Mouse (Mus musculus) G1E (cell line): ENCODE data around the gene Sult1a1. TPM values are rescaled to one million over a fixed set of nuclear protein-coding genes. Genes with fewer than 3 reads are reported as not detected.
A peak's percentile ranks its signal among the peaks of the same experiment; 100 is the strongest.

Experiments
- ATAC-seq: 2 replicates; pipeline ENCODE4 v1.8.0; 2016; ENCODE audit warnings: mild to moderate bottlenecking; ENCODE audit not compliant: insufficient number of reproducible peaks, poor library complexity, low FRiP score, severe bottlenecking; ENCODE audit errors: extremely low read depth
- DNase-seq: peaks from one replicate; pipeline ENCODE4 v3.0.0; 2012; ENCODE audit warnings: low spot score
- H3K27me3 ChIP-seq: 2 replicates; pipeline ENCODE4 v1.6.1; 2012; ENCODE audit warnings: mild to moderate bottlenecking, low read length, inconsistent platforms; ENCODE audit not compliant: insufficient read depth
- H3K36me3 ChIP-seq: replicated peaks from 2 replicates; pipeline ENCODE3; 2012; ENCODE audit warnings: mild to moderate bottlenecking, inconsistent platforms
- H3K4me1 ChIP-seq: 2 replicates; pipeline ENCODE4 v1.6.1; 2012; ENCODE audit warnings: low read depth, low read length, inconsistent platforms, mixed read lengths; ENCODE audit not compliant: insufficient read depth
- H3K4me3 ChIP-seq: 2 replicates; pipeline ENCODE4 v1.5.1; 2012; ENCODE audit warnings: low read depth, mild to moderate bottlenecking, inconsistent platforms, low read length, moderate library complexity, mixed read lengths
- H3K9me3 ChIP-seq: replicated peaks from 2 replicates; pipeline ENCODE4 v1.6.1; 2012; ENCODE audit warnings: inconsistent platforms
- CTCF ChIP-seq: IDR thresholded peaks from 2 replicates; pipeline ENCODE4 v1.5.1; 2012; ENCODE audit warnings: low read depth, low read length, inconsistent platforms, mixed read lengths
- GATA1 ChIP-seq: IDR thresholded peaks from 2 replicates; pipeline ENCODE4 v1.6.1; 2012; ENCODE audit warnings: borderline replicate concordance, low read length, inconsistent platforms, mixed read lengths
- GATA2 ChIP-seq: IDR thresholded peaks from 2 replicates; pipeline ENCODE4 v1.6.1; 2012; ENCODE audit warnings: low read depth, low read length, inconsistent platforms, borderline replicate concordance
- POLR2AphosphoS5 ChIP-seq: IDR thresholded peaks from 2 replicates; pipeline ENCODE4 v1.6.1; 2012; ENCODE audit warnings: low read depth, low read length, inconsistent platforms; ENCODE audit not compliant: insufficient replicate concordance
- TAL1 ChIP-seq: conservative IDR thresholded peaks from 2 replicates; pipeline ENCODE4 v1.6.1; 2012; ENCODE audit warnings: low read depth, low read length, inconsistent platforms, mixed read lengths
- polyA plus RNA-seq: library from polyadenylated mRNA; stranded (reverse); fragments of >175 nt; gene quantifications from 2 replicates; pipeline ENCODE4 v1.2.3, GENCODE M21; 2012
- total RNA-seq, 2 experiments: library from RNA; stranded (forward) in 1 of 2; stranded (reverse) in 1 of 2; fragments of 200-1000 nt in 1 of 2; fragments of >200 nt in 1 of 2; fragmentation: Nextera tagmentation in 1 of 2; gene quantifications; 2 replicates each; pipeline ENCODE4 v1.2.3; 2014 to 2017

Gene Sult1a1
- total and polyA plus RNA-seq, 3 experiments = 0.33 TPM; not detected in 2

GRCm38 (mm10) chr7:126694441-126695051, 18.3 kb upstream of the Sult1a1 start:
- Histone ChIP-seq H3K27me3 (no peaks in the 10 kb centered on the region), H3K4me3 (peak overlapping the region; percentile 92; the same call in 1 of the 2 replicates), H3K36me3 (peaks cover 68% of the 10 kb centered on the region), H3K9me3 (no peaks in the 10 kb centered on the region), H3K4me1 (peaks cover 58% of the 10 kb centered on the region)
- TF ChIP-seq TAL1 = no peak
- TF ChIP-seq POLR2AphosphoS5 = no peak
- TF ChIP-seq GATA1 = no peak
- TF ChIP-seq GATA2 = no peak
- no peak for TF ChIP-seq CTCF
- ATAC-seq (no peak), DNase-seq (no peak)

GRCm38 (mm10) chr7:126693781-126694180, 17.5 kb upstream of the Sult1a1 start:
- Histone ChIP-seq H3K4me1 (peaks cover 53% of the 10 kb centered on the region), H3K9me3 (no peaks in the 10 kb centered on the region), H3K27me3 (no peaks in the 10 kb centered on the region), H3K4me3 (no peak overlapping the region), H3K36me3 (peaks cover 67% of the 10 kb centered on the region)
- ATAC-seq (no peak), DNase-seq (no peak)
- TF ChIP-seq GATA2 (no peak), TAL1 (no peak), POLR2AphosphoS5 (no peak), GATA1 (no peak), CTCF (no peak)

GRCm38 (mm10) chr7:126693256-126693655, 17.0 kb upstream of the Sult1a1 start:
- ATAC-seq = no peak
- DNase-seq = no peak

GRCm38 (mm10) chr7:126692426-126692825, 16.2 kb upstream of the Sult1a1 start:
- no peak for TF ChIP-seq GATA1
- no peak for TF ChIP-seq TAL1
- no peak for TF ChIP-seq GATA2
- TF ChIP-seq POLR2AphosphoS5 = no peak
- no peak for TF ChIP-seq CTCF
- H3K4me1 ChIP-seq = peaks cover 45% of the 10 kb centered on the region

More at GRCm38 (mm10) chr7:126693256-126693655, 17.0 kb upstream of the Sult1a1 start:
- H3K4me3 ChIP-seq = no peak overlapping the region
- peak; percentile 76 for TF ChIP-seq CTCF
- TF ChIP-seq GATA2 = no peak
- peaks cover 65% of the 10 kb centered on the region for H3K36me3 ChIP-seq
- H3K9me3 ChIP-seq = no peaks in the 10 kb centered on the region
- H3K4me1 ChIP-seq = peaks cover 53% of the 10 kb centered on the region
- H3K27me3 ChIP-seq = no peaks in the 10 kb centered on the region

GRCm38 (mm10) chr7:126691676-126692075, 15.4 kb upstream of the Sult1a1 start:
- Histone ChIP-seq H3K4me3 (no peak overlapping the region), H3K9me3 (no peaks in the 10 kb centered on the region), H3K4me1 (peaks cover 37% of the 10 kb centered on the region), H3K27me3 (no peaks in the 10 kb centered on the region), H3K36me3 (peaks cover 59% of the 10 kb centered on the region)
- DNase-seq (no peak), ATAC-seq (no peak)
- TF ChIP-seq POLR2AphosphoS5 (no peak), TAL1 (no peak), CTCF (no peak), GATA1 (no peak), GATA2 (no peak)

More at GRCm38 (mm10) chr7:126692426-126692825, 16.2 kb upstream of the Sult1a1 start:
- H3K9me3 ChIP-seq = no peaks in the 10 kb centered on the region
- no peaks in the 10 kb centered on the region for H3K27me3 ChIP-seq
- no peak overlapping the region for H3K4me3 ChIP-seq
- ATAC-seq (no peak), DNase-seq (no peak)
- peaks cover 61% of the 10 kb centered on the region for H3K36me3 ChIP-seq

GRCm38 (mm10) chr7:126690737-126691136, 14.5 kb upstream of the Sult1a1 start:
- ATAC-seq (no peak), DNase-seq (no peak)
- no peak for TF ChIP-seq TAL1
- TF ChIP-seq POLR2AphosphoS5 = no peak
- TF ChIP-seq GATA1 = no peak
- TF ChIP-seq CTCF = no peak
- no peak for TF ChIP-seq GATA2
- peaks cover 32% of the 10 kb centered on the region for H3K4me1 ChIP-seq
- H3K27me3 ChIP-seq = no peaks in the 10 kb centered on the region
- H3K4me3 ChIP-seq = no peak overlapping the region
- no peaks in the 10 kb centered on the region for H3K9me3 ChIP-seq
- H3K36me3 ChIP-seq = peaks cover 61% of the 10 kb centered on the region
